Mouse (Mus musculus): ENCODE data around the gene Dusp27.
A peak's percentile ranks its signal among the peaks of the same experiment; 100 is the strongest.

The Dusp27 gene

GRCm38 (mm10) chr1:166127719-166128118 lies at the start of gene Dusp27:
Gene Dusp27, minus strand, starts transcription at chr1:166127922.
- TF ChIP-seq POU5F1 (IDR thresholded peaks at IDR 0.05; ENCODE audit: borderline replicate concordance, low read length): no peak
- TF ChIP-seq NANOG (IDR thresholded peaks at IDR 0.05; ENCODE audit: borderline replicate concordance, low read length): no peak
- TF ChIP-seq CTCF (conservative IDR thresholded peaks at IDR 0.05; ENCODE audit: low read length): no peak
- peaks cover 76% of the 10 kb centered on the region for H3K4me1 ChIP-seq (replicated peaks; ENCODE audit: low read depth, low read length)
- H3K27me3 ChIP-seq (ENCODE audit: insufficient read depth, low read length): no peaks in the 10 kb centered on the region
- peaks cover 31% of the 10 kb centered on the region for H3K36me3 ChIP-seq (ENCODE audit: insufficient read depth, low read length)
- peak within 1 kb of the TSS; percentile 85 for H3K4me3 ChIP-seq (replicated peaks; ENCODE audit: low read length)
- H3K9me3 ChIP-seq (ENCODE audit: low read length): peaks cover 14% of the 10 kb centered on the region

DNA sequence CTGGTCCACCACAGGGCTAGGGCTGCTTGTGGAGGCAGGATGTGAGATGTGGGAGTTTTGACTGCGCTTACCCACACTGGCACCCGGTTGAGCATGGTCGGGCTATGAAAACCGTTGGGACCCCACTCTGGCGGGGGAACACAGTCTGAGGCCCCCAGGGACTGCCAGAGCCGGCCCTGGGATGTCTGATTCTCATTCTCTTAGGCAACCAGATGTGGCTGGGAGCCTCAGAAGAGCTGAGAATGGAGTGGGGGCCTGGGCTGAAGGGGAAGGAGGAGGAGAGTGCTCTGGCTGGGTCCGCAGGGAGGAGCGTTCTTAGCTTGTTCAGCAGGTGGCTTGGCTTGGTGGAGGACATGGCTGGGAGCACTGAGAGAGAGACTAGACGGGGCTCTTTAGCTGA lies 45.9 kb upstream of the Dusp27 start:
- Histone ChIP-seq H3K4me3 (replicated peaks; ENCODE audit: low read length) (no peak overlapping the region), H3K9me3 (ENCODE audit: low read length) (peaks cover 15% of the 10 kb centered on the region), H3K4me1 (replicated peaks; ENCODE audit: low read depth, low read length) (no peaks in the 10 kb centered on the region), H3K36me3 (ENCODE audit: insufficient read depth, low read length) (no peaks in the 10 kb centered on the region), H3K27me3 (ENCODE audit: insufficient read depth, low read length) (no peaks in the 10 kb centered on the region)
- no peak for TF ChIP-seq NANOG (IDR thresholded peaks at IDR 0.05; ENCODE audit: borderline replicate concordance, low read length)
- no peak for TF ChIP-seq POU5F1 (IDR thresholded peaks at IDR 0.05; ENCODE audit: borderline replicate concordance, low read length)
- TF ChIP-seq CTCF (conservative IDR thresholded peaks at IDR 0.05; ENCODE audit: low read length): no peak

- no peak for TF ChIP-seq POU5F1 (IDR thresholded peaks at IDR 0.05; ENCODE audit: borderline replicate concordance, low read length)
- no peak for TF ChIP-seq NANOG (IDR thresholded peaks at IDR 0.05; ENCODE audit: borderline replicate concordance, low read length)
- no peak for TF ChIP-seq CTCF (conservative IDR thresholded peaks at IDR 0.05; ENCODE audit: low read length)
- Histone ChIP-seq H3K9me3 (ENCODE audit: low read length) (peaks cover 18% of the 10 kb centered on the region), H3K36me3 (ENCODE audit: insufficient read depth, low read length) (0 out of 2 replicates have a peak, but pooled peaks cover 2% of the 10 kb centered on the region), H3K4me3 (replicated peaks; ENCODE audit: low read length) (no peak overlapping the region), H3K4me1 (replicated peaks; ENCODE audit: low read depth, low read length) (no peaks in the 10 kb centered on the region), H3K27me3 (ENCODE audit: insufficient read depth, low read length) (no peaks in the 10 kb centered on the region)
These were observed 45.3 kb upstream of the Dusp27 start for GRCm38 (mm10) chr1:166172992-166173391.

- peaks cover 20% of the 10 kb centered on the region for H3K36me3 ChIP-seq (ENCODE audit: insufficient read depth, low read length)
- H3K4me1 ChIP-seq (replicated peaks; ENCODE audit: low read depth, low read length): no peaks in the 10 kb centered on the region
- H3K27me3 ChIP-seq (ENCODE audit: insufficient read depth, low read length): no peaks in the 10 kb centered on the region
- TF ChIP-seq POU5F1 (IDR thresholded peaks at IDR 0.05; ENCODE audit: borderline replicate concordance, low read length) (no peak), CTCF (conservative IDR thresholded peaks at IDR 0.05; ENCODE audit: low read length) (no peak), NANOG (IDR thresholded peaks at IDR 0.05; ENCODE audit: borderline replicate concordance, low read length) (no peak)
- no peak overlapping the region for H3K4me3 ChIP-seq (replicated peaks; ENCODE audit: low read length)
- H3K9me3 ChIP-seq (ENCODE audit: low read length): peaks cover 40% of the 10 kb centered on the region
These were observed 43.1 kb upstream of the Dusp27 start for GRCm38 (mm10) chr1:166170852-166171251.

DNA sequence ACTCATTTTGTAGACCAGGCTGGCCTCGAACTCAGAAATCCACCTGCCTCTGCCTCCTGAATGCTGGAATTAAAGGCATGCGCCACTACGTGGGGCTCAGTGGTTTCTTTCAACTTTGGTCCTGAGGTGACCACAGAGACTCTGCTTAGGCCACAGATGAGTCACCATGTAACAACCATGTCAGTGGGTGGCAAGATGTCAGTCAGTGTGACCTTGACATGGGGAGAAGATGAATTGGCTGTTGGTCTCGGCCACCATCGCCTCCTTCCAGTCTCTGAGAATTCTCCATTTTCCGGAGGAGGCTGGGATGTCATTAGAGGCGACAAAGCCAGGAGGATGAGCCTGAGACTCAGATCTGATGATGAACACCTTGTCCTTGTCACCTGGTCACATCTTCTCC lies 42.0 kb upstream of the Dusp27 start:
- TF ChIP-seq NANOG (IDR thresholded peaks at IDR 0.05; ENCODE audit: borderline replicate concordance, low read length): no peak
- TF ChIP-seq CTCF (conservative IDR thresholded peaks at IDR 0.05; ENCODE audit: low read length): no peak
- no peak for TF ChIP-seq POU5F1 (IDR thresholded peaks at IDR 0.05; ENCODE audit: borderline replicate concordance, low read length)
- H3K4me3 ChIP-seq (replicated peaks; ENCODE audit: low read length): no peak overlapping the region
- H3K9me3 ChIP-seq (ENCODE audit: low read length): peaks cover 50% of the 10 kb centered on the region
- H3K36me3 ChIP-seq (ENCODE audit: insufficient read depth, low read length): peaks cover 32% of the 10 kb centered on the region
- no peaks in the 10 kb centered on the region for H3K27me3 ChIP-seq (ENCODE audit: insufficient read depth, low read length)
- H3K4me1 ChIP-seq (replicated peaks; ENCODE audit: low read depth, low read length): no peaks in the 10 kb centered on the region

DNA sequence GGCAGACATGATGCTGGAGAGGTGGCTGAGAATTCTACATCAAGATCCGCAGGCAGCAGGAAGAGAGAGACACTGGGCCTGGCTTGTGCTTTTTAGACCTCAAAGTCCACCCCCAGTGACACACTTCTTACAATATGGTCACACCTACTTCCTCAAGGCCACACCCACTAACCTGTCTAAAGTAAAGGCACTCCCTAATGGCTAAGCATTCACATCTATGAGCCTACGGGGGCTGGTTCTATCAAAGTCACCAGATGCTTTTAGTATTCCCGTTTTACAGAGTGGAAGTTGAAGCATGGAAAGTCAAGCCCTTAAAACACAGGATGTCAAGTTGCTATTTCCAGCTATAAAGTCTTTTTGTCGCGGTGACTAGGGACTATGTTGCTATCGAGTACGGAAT lies 40.3 kb upstream of the Dusp27 start:
- Histone ChIP-seq H3K9me3 (ENCODE audit: low read length) (peaks cover 53% of the 10 kb centered on the region), H3K27me3 (ENCODE audit: insufficient read depth, low read length) (no peaks in the 10 kb centered on the region)

DNA sequence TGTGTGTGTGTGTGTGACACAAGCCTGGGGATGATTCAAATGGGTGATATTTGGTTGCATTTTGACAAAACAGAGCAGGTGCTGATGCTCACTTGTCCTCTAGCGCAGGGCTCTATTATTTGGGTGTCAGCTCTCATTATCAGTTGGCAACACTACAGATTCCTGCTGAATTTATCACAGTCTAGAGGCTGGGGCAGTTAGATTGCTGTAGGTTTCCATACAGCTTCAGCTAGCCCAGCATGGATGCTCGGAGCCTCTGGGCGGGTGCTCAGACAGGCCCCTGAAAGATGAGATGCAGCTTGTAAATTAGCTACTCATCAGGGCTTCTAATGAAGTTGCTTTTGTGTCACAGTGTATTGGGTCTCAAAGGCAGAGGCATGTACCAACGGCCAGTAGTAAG lies 39.7 kb upstream of the Dusp27 start:
- Histone ChIP-seq H3K4me3 (replicated peaks; ENCODE audit: low read length) (no peak overlapping the region), H3K36me3 (ENCODE audit: insufficient read depth, low read length) (peaks cover 55% of the 10 kb centered on the region), H3K9me3 (ENCODE audit: low read length) (peaks cover 59% of the 10 kb centered on the region), H3K27me3 (ENCODE audit: insufficient read depth, low read length) (no peaks in the 10 kb centered on the region), H3K4me1 (replicated peaks; ENCODE audit: low read depth, low read length) (no peaks in the 10 kb centered on the region)
- TF ChIP-seq POU5F1 (IDR thresholded peaks at IDR 0.05; ENCODE audit: borderline replicate concordance, low read length) (no peak), CTCF (conservative IDR thresholded peaks at IDR 0.05; ENCODE audit: low read length) (no peak), NANOG (IDR thresholded peaks at IDR 0.05; ENCODE audit: borderline replicate concordance, low read length) (no peak)

More for the DNA sequence above, 40.3 kb upstream of the Dusp27 start:
- H3K4me3 ChIP-seq (replicated peaks; ENCODE audit: low read length): no peak overlapping the region
- no peak for TF ChIP-seq POU5F1 (IDR thresholded peaks at IDR 0.05; ENCODE audit: borderline replicate concordance, low read length)
- TF ChIP-seq NANOG (IDR thresholded peaks at IDR 0.05; ENCODE audit: borderline replicate concordance, low read length): no peak
- TF ChIP-seq CTCF (conservative IDR thresholded peaks at IDR 0.05; ENCODE audit: low read length): no peak
- no peaks in the 10 kb centered on the region for H3K4me1 ChIP-seq (replicated peaks; ENCODE audit: low read depth, low read length)
- H3K36me3 ChIP-seq (ENCODE audit: insufficient read depth, low read length): peaks cover 49% of the 10 kb centered on the region

GRCm38 (mm10) chr1:166165159-166165558 lies 37.4 kb upstream of the Dusp27 start:
- TF ChIP-seq NANOG (IDR thresholded peaks at IDR 0.05; ENCODE audit: borderline replicate concordance, low read length) (no peak), CTCF (conservative IDR thresholded peaks at IDR 0.05; ENCODE audit: low read length) (no peak), POU5F1 (IDR thresholded peaks at IDR 0.05; ENCODE audit: borderline replicate concordance, low read length) (no peak)
- Histone ChIP-seq H3K36me3 (ENCODE audit: insufficient read depth, low read length) (peaks cover 77% of the 10 kb centered on the region), H3K4me1 (replicated peaks; ENCODE audit: low read depth, low read length) (peaks cover 4% of the 10 kb centered on the region), H3K27me3 (ENCODE audit: insufficient read depth, low read length) (no peaks in the 10 kb centered on the region), H3K4me3 (replicated peaks; ENCODE audit: low read length) (peak overlapping the region; percentile 26), H3K9me3 (ENCODE audit: low read length) (peaks cover 81% of the 10 kb centered on the region)

- TF ChIP-seq POU5F1 (IDR thresholded peaks at IDR 0.05; ENCODE audit: borderline replicate concordance, low read length) (peak; percentile 97), NANOG (IDR thresholded peaks at IDR 0.05; ENCODE audit: borderline replicate concordance, low read length) (no peak)
- H3K4me1 ChIP-seq (replicated peaks; ENCODE audit: low read depth, low read length): peaks cover 8% of the 10 kb centered on the region
These were observed 36.9 kb upstream of the Dusp27 start for GRCm38 (mm10) chr1:166164580-166164979.

More at GRCm38 (mm10) chr1:166164580-166164979, 36.9 kb upstream of the Dusp27 start:
- Histone ChIP-seq H3K4me3 (replicated peaks; ENCODE audit: low read length) (no peak overlapping the region), H3K9me3 (ENCODE audit: low read length) (peaks cover 85% of the 10 kb centered on the region), H3K36me3 (ENCODE audit: insufficient read depth, low read length) (peaks cover 82% of the 10 kb centered on the region), H3K27me3 (ENCODE audit: insufficient read depth, low read length) (no peaks in the 10 kb centered on the region)
